Mouse (Mus musculus) limb, embryonic 12.5 days (tissue): ENCODE results near the gene Kif14. TPM values are rescaled to one million over a fixed set of nuclear protein-coding genes. Genes with fewer than 3 reads are reported as not detected.

Source experiments
- ATAC-seq: fragments of 200-750 bp; cut with Nextera tagmentation; 2 replicates; pipeline ENCODE4 v1.8.0; 2017; ENCODE audit warnings: low read depth, moderate TSS enrichment; ENCODE audit not compliant: insufficient number of reproducible peaks, insufficient read depth, low FRiP score, low TSS enrichment
- H3K27ac ChIP-seq: fragments of 300-500 bp; sonication (generic); 2 replicates; pipeline ENCODE4 v1.5.1; 2016; ENCODE audit warnings: mild to moderate bottlenecking, moderate library complexity
- H3K27me3 ChIP-seq: fragments of 300-500 bp; sonication (generic); 2 replicates; pipeline ENCODE4 v1.6.1; 2016; ENCODE audit warnings: mild to moderate bottlenecking, moderate library complexity
- H3K36me3 ChIP-seq: fragments of 300-500 bp; sonication (generic); 2 replicates; pipeline ENCODE4 v1.6.1; 2016; ENCODE audit warnings: mild to moderate bottlenecking, moderate library complexity
- H3K4me1 ChIP-seq: fragments of 300-500 bp; sonication (generic); replicated peaks from 2 replicates; pipeline ENCODE4 v1.6.1; 2016
- H3K4me2 ChIP-seq: fragments of 300-500 bp; sonication (generic); 2 replicates; pipeline ENCODE4 v1.6.1; 2016; ENCODE audit warnings: mild to moderate bottlenecking, moderate library complexity
- H3K4me3 ChIP-seq: fragments of 300-500 bp; sonication (generic); replicated peaks from 2 replicates; pipeline ENCODE4 v1.5.1; 2016; ENCODE audit warnings: mild to moderate bottlenecking
- H3K9ac ChIP-seq: fragments of 300-500 bp; sonication (generic); replicated peaks from 2 replicates; pipeline ENCODE4 v1.6.1; 2016; ENCODE audit warnings: mild to moderate bottlenecking, moderate library complexity
- H3K9me3 ChIP-seq: fragments of 300-500 bp; sonication (generic); 2 replicates; pipeline ENCODE4 v1.6.1; 2016; ENCODE audit warnings: mild to moderate bottlenecking, moderate library complexity
- WGBS: fragments of 180-500 bp; shearing (Covaris S2); methylation state at CpG from one replicate; pipeline ENCODE4 v1.1.7; 2016; 5-methylcytosine and 5-hydroxymethylcytosine counted together
- polyA plus RNA-seq: library from polyadenylated mRNA; unstranded; fragments of >200 nt; fragmentation: Nextera tagmentation; extraction: Ambion mirVana; gene quantifications from 2 replicates; pipeline ENCODE4 v1.2.1, GENCODE M21; 2016

Gene Kif14
- polyA plus RNA-seq, 1 experiment from 2014 or later, result 8.8 TPM

DNA sequence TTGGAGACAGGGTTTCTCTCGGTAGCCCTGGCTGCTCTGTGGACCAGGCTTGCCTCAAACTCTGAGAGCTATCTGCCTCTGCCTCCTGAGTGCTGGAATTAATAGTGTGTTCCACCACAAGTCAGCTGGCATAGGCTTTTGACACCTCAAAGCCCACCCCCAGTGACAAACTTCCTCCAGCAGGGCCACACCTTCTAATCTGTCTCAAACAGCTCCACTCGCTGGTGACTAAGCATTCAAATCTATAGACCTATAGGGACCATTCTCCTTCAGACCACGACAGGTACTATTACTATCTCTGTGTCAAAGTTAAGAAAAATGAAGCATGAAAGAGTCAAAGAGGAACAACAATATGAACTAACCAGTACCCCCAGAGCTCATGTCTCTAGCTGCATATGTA is 66.4 kb downstream of the Kif14 start:
- no peak overlapping the region for H3K4me3 ChIP-seq
- 86% methylated on average over 3 of the region's 3 CpGs for WGBS
- no peaks in the 10 kb centered on the region for H3K27me3 ChIP-seq
- H3K27ac ChIP-seq, result no peak overlapping the region
- no peak for ATAC-seq
- no peaks in the 10 kb centered on the region for H3K9me3 ChIP-seq
- peaks cover 27% of the 10 kb centered on the region for H3K36me3 ChIP-seq
- H3K9ac ChIP-seq, result no peak overlapping the region
- no peak overlapping the region for H3K4me2 ChIP-seq
- no peaks in the 10 kb centered on the region for H3K4me1 ChIP-seq

DNA sequence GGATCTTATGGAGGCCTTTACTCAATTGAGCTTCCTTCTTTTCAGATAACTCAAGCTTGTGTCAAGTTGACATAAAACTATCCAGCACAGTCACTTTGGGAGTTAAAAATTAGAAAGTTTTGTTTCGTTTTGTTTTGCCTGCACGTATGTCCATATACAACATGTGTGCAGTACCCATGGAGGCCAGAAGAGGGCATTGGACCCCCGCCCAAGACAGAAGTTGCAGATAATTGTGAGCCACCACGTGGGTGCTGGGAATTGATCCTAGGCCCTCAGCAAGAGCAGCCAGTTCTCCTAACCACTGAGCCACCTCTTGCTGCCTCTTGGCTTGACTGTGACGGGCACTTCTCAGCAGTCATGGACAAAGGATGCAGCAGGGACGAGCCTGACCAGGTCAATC is 70.8 kb downstream of the Kif14 start:
- Histone ChIP-seq H3K27ac (no peak overlapping the region), H3K4me2 (no peak overlapping the region), H3K9ac (no peak overlapping the region), H3K4me1 (peaks cover 19% of the 10 kb centered on the region), H3K4me3 (no peak overlapping the region), H3K9me3 (no peaks in the 10 kb centered on the region), H3K27me3 (no peaks in the 10 kb centered on the region; the same call in 1 of the 2 replicates), H3K36me3 (0 out of 2 replicates have a peak, but pooled peaks cover 5% of the 10 kb centered on the region)
- WGBS, result 85% methylated on average over 6 of the region's 6 CpGs
- no peak for ATAC-seq

DNA sequence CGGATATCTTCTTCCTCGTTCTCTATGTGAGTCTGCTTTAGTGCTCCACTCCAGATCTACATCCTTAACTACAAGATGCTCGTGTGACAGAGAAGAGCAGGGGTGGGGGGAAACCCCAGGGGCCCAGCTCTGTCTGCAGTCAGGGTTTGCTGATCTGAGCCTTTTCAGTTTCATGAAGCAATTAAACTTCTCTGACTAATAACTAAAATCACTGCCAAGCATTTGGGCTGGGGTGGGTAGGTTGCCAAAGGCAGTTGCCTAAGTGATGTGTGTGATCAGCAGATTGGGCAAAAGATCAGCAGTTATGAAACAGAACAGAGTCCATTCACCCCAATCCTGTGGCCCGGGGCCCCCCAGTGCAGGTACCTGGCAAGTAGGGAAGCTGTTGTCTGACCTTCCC is 72.1 kb downstream of the Kif14 start:
- peaks cover 19% of the 10 kb centered on the region for H3K4me1 ChIP-seq

DNA sequence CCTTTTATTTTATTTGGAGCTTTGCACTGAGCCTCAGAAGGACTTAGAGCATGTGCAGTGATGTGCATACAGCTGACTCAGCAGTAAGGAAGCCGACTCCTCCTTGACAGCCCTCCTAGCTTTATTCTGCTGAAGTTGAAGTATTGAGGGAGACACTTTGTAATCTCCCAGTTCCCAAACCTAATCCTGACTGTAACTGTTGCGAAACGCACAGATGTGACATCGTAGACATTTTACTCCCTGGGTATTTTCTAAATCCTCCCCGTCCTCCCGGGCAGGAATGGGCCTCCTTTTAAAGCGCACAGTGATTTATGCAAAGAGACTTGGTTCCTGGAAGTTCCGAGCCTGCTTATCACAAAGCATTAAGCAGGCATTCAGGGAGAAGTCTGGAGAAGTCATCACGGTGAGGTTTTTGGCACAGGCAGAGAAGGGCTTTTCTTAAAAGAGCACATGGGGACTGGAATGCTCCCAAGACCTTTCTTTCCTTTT is 74.3 kb downstream of the Kif14 start:
- H3K27me3 ChIP-seq, result no peaks in the 10 kb centered on the region; the same call in 1 of the 2 replicates
- H3K36me3 ChIP-seq, result 0 out of 2 replicates have a peak, but pooled peaks cover 5% of the 10 kb centered on the region
- peak overlapping the region; percentile 13 for H3K4me2 ChIP-seq
- 26% methylated on average over 9 of the region's 9 CpGs for WGBS
- no peaks in the 10 kb centered on the region for H3K9me3 ChIP-seq
- no peak overlapping the region for H3K9ac ChIP-seq
- H3K27ac ChIP-seq, result no peak overlapping the region; the same call in 1 of the 2 replicates
- H3K4me3 ChIP-seq, result no peak overlapping the region
- peak; percentile 48; the same call in 1 of the 2 replicates for ATAC-seq
- H3K4me1 ChIP-seq, result peaks cover 19% of the 10 kb centered on the region

More for the DNA sequence above, 72.1 kb downstream of the Kif14 start:
- Histone ChIP-seq H3K9ac (no peak overlapping the region), H3K36me3 (0 out of 2 replicates have a peak, but pooled peaks cover 5% of the 10 kb centered on the region), H3K27ac (no peak overlapping the region), H3K4me2 (no peak overlapping the region), H3K9me3 (no peaks in the 10 kb centered on the region), H3K4me3 (no peak overlapping the region), H3K27me3 (no peaks in the 10 kb centered on the region; the same call in 1 of the 2 replicates)
- WGBS, result 91% methylated on average over 4 of the region's 4 CpGs
- ATAC-seq, result no peak

DNA sequence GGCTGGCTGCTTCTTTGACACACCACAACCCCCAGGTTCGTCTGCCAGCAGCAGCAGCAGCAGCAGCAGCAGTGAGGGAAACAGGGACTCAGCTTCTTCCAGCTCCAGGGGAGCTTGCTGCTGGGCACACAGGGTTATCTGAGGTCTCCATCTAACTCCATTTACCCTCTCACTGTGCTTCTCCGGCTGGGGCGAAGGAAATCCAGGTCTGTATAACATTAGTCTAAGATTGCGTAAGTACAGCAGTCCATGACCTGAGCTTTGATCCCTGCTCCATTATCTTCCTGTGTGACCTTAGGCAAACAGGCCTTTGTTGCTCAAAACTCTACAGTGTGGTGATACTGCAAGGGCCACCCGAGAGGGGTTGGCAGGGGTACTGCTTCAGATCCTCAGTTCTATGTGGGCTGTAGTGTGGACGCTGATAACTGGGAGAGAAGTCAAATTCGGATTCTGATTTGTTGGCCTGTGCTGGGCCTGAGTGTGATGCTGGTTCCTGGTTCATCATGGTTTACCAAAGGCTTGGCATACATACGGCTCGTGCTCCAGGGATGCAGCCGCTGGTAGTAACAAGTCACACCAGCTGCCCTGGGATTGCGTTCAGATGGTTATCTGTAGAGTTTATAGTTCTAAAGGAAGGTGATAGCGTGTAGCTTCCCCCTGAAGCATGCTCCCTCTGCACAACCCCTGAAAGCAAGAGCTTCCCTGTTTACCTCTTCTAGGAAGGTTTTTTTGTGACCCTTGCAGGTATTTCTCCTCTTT is 75.7 kb downstream of the Kif14 start:
- Histone ChIP-seq H3K4me3 (no peak overlapping the region), H3K4me2 (no peak overlapping the region), H3K4me1 (peaks cover 19% of the 10 kb centered on the region), H3K27me3 (no peaks in the 10 kb centered on the region; the same call in 1 of the 2 replicates), H3K36me3 (0 out of 2 replicates have a peak, but pooled peaks cover 5% of the 10 kb centered on the region), H3K9ac (no peak overlapping the region), H3K27ac (no peak overlapping the region), H3K9me3 (no peaks in the 10 kb centered on the region)
- 43% methylated on average over 12 of the region's 12 CpGs for WGBS
- no peak for ATAC-seq

DNA sequence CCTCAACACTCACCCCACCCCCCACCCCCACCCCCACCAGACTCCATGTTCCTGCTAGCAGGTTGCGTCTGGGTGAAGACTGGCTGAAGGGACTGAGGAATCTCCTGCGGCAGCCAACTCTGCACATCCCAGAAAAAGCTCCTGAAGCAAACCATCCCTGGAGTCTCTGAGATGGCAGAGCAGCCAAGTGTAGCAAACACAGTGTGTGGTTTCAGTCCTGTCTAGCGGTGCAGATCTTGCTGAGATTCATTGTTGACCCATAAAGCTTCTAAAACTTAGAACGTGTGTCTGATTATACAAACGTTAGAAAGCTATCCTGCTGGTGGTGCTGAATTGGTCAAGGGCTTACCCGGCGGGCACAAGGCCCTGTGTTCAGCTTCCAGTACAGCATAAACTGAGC is 77.8 kb downstream of the Kif14 start:
- no peak overlapping the region for H3K4me3 ChIP-seq
- peaks cover 19% of the 10 kb centered on the region for H3K4me1 ChIP-seq
- H3K27ac ChIP-seq, result no peak overlapping the region
- no peak for ATAC-seq
- 62% methylated on average over 7 of the region's 7 CpGs for WGBS
- H3K4me2 ChIP-seq, result no peak overlapping the region
- H3K9ac ChIP-seq, result no peak overlapping the region
- H3K36me3 ChIP-seq, result no peaks in the 10 kb centered on the region
- H3K9me3 ChIP-seq, result no peaks in the 10 kb centered on the region
- H3K27me3 ChIP-seq, result no peaks in the 10 kb centered on the region; the same call in 1 of the 2 replicates

DNA sequence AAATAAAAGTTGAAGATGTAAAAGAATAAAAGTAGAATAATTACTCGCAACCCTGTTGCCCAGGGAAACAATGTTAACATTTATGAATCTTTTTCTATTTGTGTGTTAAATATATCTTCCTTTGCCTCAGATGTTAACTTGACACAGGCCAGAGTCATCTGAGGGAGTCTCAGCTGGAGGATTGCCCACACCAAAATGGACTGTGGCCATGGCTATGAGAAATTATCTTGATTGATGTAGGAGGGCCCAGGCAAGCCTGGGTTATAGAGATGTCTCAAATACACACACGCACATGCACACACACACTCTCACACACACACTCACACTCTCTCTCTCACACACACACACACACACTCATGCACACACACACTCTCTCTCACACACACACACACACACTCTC is 80.9 kb downstream of the Kif14 start:
- Histone ChIP-seq H3K9ac (no peak overlapping the region), H3K9me3 (no peaks in the 10 kb centered on the region), H3K27ac (no peak overlapping the region), H3K4me3 (no peak overlapping the region), H3K4me2 (no peak overlapping the region), H3K27me3 (no peaks in the 10 kb centered on the region), H3K36me3 (no peaks in the 10 kb centered on the region), H3K4me1 (no peaks in the 10 kb centered on the region; the same call in 1 of the 2 replicates)
- no peak for ATAC-seq
- 78% methylated on average over 2 of the region's 2 CpGs for WGBS

DNA sequence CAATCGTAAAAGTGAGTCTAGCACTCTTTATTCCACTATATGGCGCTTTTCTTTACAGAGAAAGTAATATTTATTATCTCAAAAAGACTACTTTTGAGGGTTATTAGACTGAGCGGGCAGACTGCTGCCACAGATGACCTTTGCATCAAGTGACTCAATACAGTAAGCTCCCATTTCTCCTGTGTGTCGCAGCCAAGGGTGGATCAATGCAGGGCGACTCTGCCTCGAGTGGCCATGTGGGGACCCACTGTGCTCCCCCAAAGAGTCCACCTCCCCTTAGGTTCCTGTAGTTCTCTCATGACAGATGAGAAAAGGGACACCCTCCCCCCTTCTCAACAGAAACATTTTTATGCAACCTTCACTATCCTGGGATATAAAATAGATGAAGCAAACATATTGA is 84.1 kb downstream of the Kif14 start:
- ATAC-seq, result no peak
- H3K4me3 ChIP-seq, result no peak overlapping the region
- 95% methylated on average over 6 of the region's 6 CpGs for WGBS

DNA sequence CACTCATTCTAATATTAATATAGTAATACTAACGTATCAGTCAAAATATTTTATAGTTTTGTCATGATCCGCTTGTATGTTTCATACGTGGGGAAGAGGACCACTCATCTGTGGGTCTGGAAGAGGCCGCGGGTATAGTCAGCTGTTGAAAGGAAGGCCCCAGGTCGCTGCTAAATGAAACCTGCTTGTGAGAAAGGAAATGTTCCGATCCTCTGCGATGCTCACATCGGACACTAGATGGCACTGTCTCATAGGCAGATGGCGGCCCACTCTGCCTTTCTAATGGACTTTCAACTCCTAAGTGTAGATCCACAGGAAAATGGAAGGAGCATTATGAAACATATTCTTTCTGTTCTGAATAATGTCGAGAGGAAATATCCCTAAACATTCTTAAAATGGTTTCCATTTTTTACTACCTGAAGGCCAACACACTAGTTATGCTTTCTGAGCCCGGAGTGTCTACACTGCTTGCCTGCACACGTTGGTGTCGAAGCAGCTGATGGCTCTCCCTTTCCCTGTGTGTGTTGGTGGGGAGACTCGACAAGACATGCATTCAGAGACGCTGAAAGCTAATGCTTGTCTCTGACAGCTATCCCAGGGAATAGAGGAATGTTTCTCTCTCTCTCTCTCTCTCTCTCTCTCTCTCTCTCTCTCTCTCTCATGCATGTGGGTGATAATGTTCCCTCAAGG is 84.9 kb downstream of the Kif14 start:
- WGBS, result 31% methylated on average over 16 of the region's 16 CpGs
- H3K27ac ChIP-seq, result no peak overlapping the region
- no peaks in the 10 kb centered on the region for H3K27me3 ChIP-seq
- no peak overlapping the region for H3K4me3 ChIP-seq
- no peaks in the 10 kb centered on the region for H3K36me3 ChIP-seq
- no peak for ATAC-seq
- H3K9me3 ChIP-seq, result no peaks in the 10 kb centered on the region
- H3K9ac ChIP-seq, result no peak overlapping the region
- no peak overlapping the region for H3K4me2 ChIP-seq
- peaks cover 21% of the 10 kb centered on the region for H3K4me1 ChIP-seq

More for the DNA sequence above, 84.1 kb downstream of the Kif14 start:
- Histone ChIP-seq H3K36me3 (no peaks in the 10 kb centered on the region), H3K27ac (no peak overlapping the region), H3K27me3 (no peaks in the 10 kb centered on the region), H3K9me3 (no peaks in the 10 kb centered on the region), H3K4me2 (no peak overlapping the region), H3K9ac (no peak overlapping the region), H3K4me1 (peaks cover 15% of the 10 kb centered on the region)

DNA sequence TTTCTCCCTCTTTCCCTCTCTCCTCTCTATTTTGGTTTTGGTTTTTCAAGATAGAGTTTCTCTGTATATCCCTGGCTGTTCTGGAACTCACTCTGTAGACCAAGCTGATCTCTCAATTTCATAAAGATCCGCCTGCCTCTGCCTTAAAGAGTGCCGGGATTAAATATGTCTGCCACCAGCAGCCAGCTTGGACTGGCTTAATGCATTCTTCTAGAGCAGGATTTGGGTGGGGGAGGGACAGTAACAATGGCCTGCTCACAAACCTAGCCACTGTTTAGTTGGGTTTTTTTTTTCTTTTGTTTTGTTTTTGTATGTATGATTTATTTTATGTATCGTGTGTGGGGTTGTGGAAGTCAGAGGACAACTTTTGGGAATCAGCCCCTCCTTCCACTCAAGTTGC is 88.5 kb downstream of the Kif14 start:
- Histone ChIP-seq H3K27me3 (no peaks in the 10 kb centered on the region), H3K4me1 (peaks cover 31% of the 10 kb centered on the region), H3K9me3 (no peaks in the 10 kb centered on the region), H3K27ac (no peak overlapping the region), H3K36me3 (no peaks in the 10 kb centered on the region), H3K4me3 (no peak overlapping the region), H3K4me2 (no peak overlapping the region), H3K9ac (no peak overlapping the region)
- 91% methylated on average over 3 of the region's 3 CpGs for WGBS
- no peak for ATAC-seq

DNA sequence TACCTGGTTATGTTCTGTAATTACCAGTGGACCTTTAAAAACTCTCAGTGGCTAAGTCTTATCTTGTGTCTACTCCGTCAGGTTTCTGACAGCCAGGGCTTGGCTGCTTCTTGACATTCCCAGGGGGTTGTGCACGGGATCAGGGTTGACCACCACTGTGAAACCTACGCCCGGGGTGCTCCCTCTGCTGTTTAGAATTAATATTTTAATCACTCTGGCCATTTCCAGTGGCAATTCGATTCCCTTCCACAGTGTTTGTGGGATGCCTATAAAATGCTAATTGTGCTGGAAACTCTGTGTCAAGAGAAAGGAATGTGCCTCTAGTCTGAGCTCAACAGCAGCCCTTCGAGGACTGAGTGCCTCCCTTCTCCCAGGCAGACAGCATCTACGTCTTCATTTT is 89.7 kb downstream of the Kif14 start:
- no peaks in the 10 kb centered on the region for H3K9me3 ChIP-seq
- H3K36me3 ChIP-seq, result no peaks in the 10 kb centered on the region
- 13% methylated on average over 7 of the region's 7 CpGs for WGBS
- no peak overlapping the region for H3K9ac ChIP-seq
- peak; percentile 71; the same call in 1 of the 2 replicates for ATAC-seq
- H3K4me2 ChIP-seq, result peak overlapping the region; percentile 27; the same call in 1 of the 2 replicates
- no peak overlapping the region for H3K4me3 ChIP-seq
- H3K4me1 ChIP-seq, result peaks cover 33% of the 10 kb centered on the region
- H3K27me3 ChIP-seq, result no peaks in the 10 kb centered on the region
- peak overlapping the region; percentile 73 for H3K27ac ChIP-seq
